Mouse (Mus musculus): ENCODE data around the gene Zdhhc22. TPM values are rescaled to one million over a fixed set of nuclear protein-coding genes. Genes with fewer than 3 reads are reported as not detected.
A peak's percentile ranks its signal among the peaks of the same experiment; 100 is the strongest.

The Zdhhc22 gene
- total and polyA plus RNA-seq, 3 experiments, result not detected

GRCm38 (mm10) chr12:87027391-87027790, 37.2 kb upstream of the Zdhhc22 start:
- no peak for TF ChIP-seq IRF4 (IDR thresholded peaks at IDR 0.05; ENCODE audit: low read depth, low read length)
- TF ChIP-seq EP300 (IDR thresholded peaks at IDR 0.05; ENCODE audit: low read length), result no peak
- in situ Hi-C loops (cut with MboI; ENCODE audit: low pct_ligation_motif_present, low pct_unique_long_range_greater_than_20kb, low sequenced_read_pairs) (no loop called here), dilution Hi-C loops (cut with MboI; ENCODE audit: extremely low pct_ligation_motif_present, extremely low pct_unique_long_range_greater_than_20kb, low sequenced_read_pairs) (no loop called here)
- no peaks in the 10 kb centered on the region for H3K79me2 ChIP-seq (replicated peaks; ENCODE audit: control insufficient read depth, extremely low read depth, insufficient read depth, poor library complexity, severe bottlenecking)
- no peak overlapping the region for H3K4me3 ChIP-seq (replicated peaks in 1 of 3; ENCODE audit: low read depth in 2 of 3, low read length in 2 of 3, poor library complexity in 1 of 3)
- no peak overlapping the region for H3K9ac ChIP-seq (ENCODE audit: insufficient read depth, low read depth)
- H3K4me1 ChIP-seq (ENCODE audit: control insufficient read depth in 1 of 2, insufficient read depth in 2 of 2), result peaks cover 8 to 19% of the 10 kb centered on the region in 2 experiments
- H3K27me3 ChIP-seq (replicated peaks), result peaks cover 87% of the 10 kb centered on the region
- DNase-seq (ENCODE audit: extremely low read depth), result peak; percentile 14
- no peaks in the 10 kb centered on the region for H3K9me3 ChIP-seq (replicated peaks; ENCODE audit: low read length)
- no peak overlapping the region for H3K4me2 ChIP-seq (ENCODE audit: insufficient read depth, low read depth, poor library complexity, severe bottlenecking)
- no peak overlapping the region for H3K27ac ChIP-seq (ENCODE audit: insufficient read depth, low read depth)
- no peaks in the 10 kb centered on the region for H3K36me3 ChIP-seq (replicated peaks in 1 of 2; ENCODE audit: control insufficient read depth in 1 of 2, insufficient read depth in 1 of 2, low read length in 1 of 2)

- Histone ChIP-seq H3K36me3 (replicated peaks in 1 of 2; ENCODE audit: control insufficient read depth in 1 of 2, insufficient read depth in 1 of 2, low read length in 1 of 2) (no peaks in the 10 kb centered on the region), H3K27me3 (replicated peaks) (peaks cover 88% of the 10 kb centered on the region), H3K9me3 (replicated peaks; ENCODE audit: low read length) (no peaks in the 10 kb centered on the region), H3K27ac (ENCODE audit: insufficient read depth, low read depth) (no peak overlapping the region), H3K4me1 (ENCODE audit: control insufficient read depth in 1 of 2, insufficient read depth in 2 of 2) (peaks cover 8 to 19% of the 10 kb centered on the region in 2 experiments), H3K4me2 (ENCODE audit: insufficient read depth, low read depth, poor library complexity, severe bottlenecking) (no peak overlapping the region), H3K9ac (ENCODE audit: insufficient read depth, low read depth) (no peak overlapping the region), H3K79me2 (replicated peaks; ENCODE audit: control insufficient read depth, extremely low read depth, insufficient read depth, poor library complexity, severe bottlenecking) (no peaks in the 10 kb centered on the region), H3K4me3 (replicated peaks in 1 of 3; ENCODE audit: low read depth in 2 of 3, low read length in 2 of 3, poor library complexity in 1 of 3) (no peak overlapping the region)
- in situ Hi-C loops (cut with MboI; ENCODE audit: low pct_ligation_motif_present, low pct_unique_long_range_greater_than_20kb, low sequenced_read_pairs) (no loop called here), dilution Hi-C loops (cut with MboI; ENCODE audit: extremely low pct_ligation_motif_present, extremely low pct_unique_long_range_greater_than_20kb, low sequenced_read_pairs) (no loop called here)
- no peak for TF ChIP-seq USF2 (conservative IDR thresholded peaks at IDR 0.05; ENCODE audit: low read depth, low read length)
- no peak for TF ChIP-seq PAX5 (IDR thresholded peaks at IDR 0.05; ENCODE audit: low read length)
- TF ChIP-seq MXI1 (IDR thresholded peaks at IDR 0.05; ENCODE audit: low read depth, low read length), result no peak
- no peak for TF ChIP-seq EP300 (IDR thresholded peaks at IDR 0.05; ENCODE audit: low read length)
- no peak for TF ChIP-seq JUND (conservative IDR thresholded peaks at IDR 0.05; ENCODE audit: low read depth, low read length)
- no peak for TF ChIP-seq ZNF384 (IDR thresholded peaks at IDR 0.05; ENCODE audit: low read depth, low read length)
- TF ChIP-seq MYC (IDR thresholded peaks at IDR 0.05; ENCODE audit: low read depth, low read length), result no peak
- no peak for TF ChIP-seq JUN (IDR thresholded peaks at IDR 0.05; ENCODE audit: insufficient read depth, low read depth, low read length)
- TF ChIP-seq E2F4 (IDR thresholded peaks at IDR 0.05; ENCODE audit: insufficient replicate concordance, low read depth, low read length), result no peak
- no peak for TF ChIP-seq MEF2A (IDR thresholded peaks at IDR 0.05; ENCODE audit: borderline replicate concordance, low read depth, low read length)
- TF ChIP-seq ZKSCAN1 (IDR thresholded peaks at IDR 0.05; ENCODE audit: borderline replicate concordance, low read depth, low read length), result no peak
- no peak for TF ChIP-seq BHLHE40 (IDR thresholded peaks at IDR 0.05; ENCODE audit: low read depth, low read length)
- TF ChIP-seq RCOR1 (conservative IDR thresholded peaks at IDR 0.05; ENCODE audit: low read depth, low read length), result no peak
- TF ChIP-seq MAFK (IDR thresholded peaks at IDR 0.05; ENCODE audit: insufficient replicate concordance, low read length), result no peak
- no peak for TF ChIP-seq RAD21 (IDR thresholded peaks at IDR 0.05; ENCODE audit: low read depth, low read length)
- no peak for TF ChIP-seq MAX (IDR thresholded peaks at IDR 0.05; ENCODE audit: low read length)
- no peak for DNase-seq (ENCODE audit: extremely low read depth)
These were observed 36.6 kb upstream of the Zdhhc22 start for GRCm38 (mm10) chr12:87026871-87027240.
